Mouse (Mus musculus) T-cell, adult 66 days (primary cell): Measurements from ENCODE around the gene Camk2g. TPM values are rescaled to one million over a fixed set of nuclear protein-coding genes. Genes with fewer than 3 reads are reported as not detected.

Experiments
- total RNA-seq, 2 experiments: library from RNA; stranded (reverse); gene quantifications; 3 replicates in 1 of 2; 4 replicates in 1 of 2; pipeline ENCODE4 v1.2.4; 2023

Gene Camk2g
- 10 to 100 TPM; 68.3 to 72.0 TPM for total RNA-seq

DNA sequence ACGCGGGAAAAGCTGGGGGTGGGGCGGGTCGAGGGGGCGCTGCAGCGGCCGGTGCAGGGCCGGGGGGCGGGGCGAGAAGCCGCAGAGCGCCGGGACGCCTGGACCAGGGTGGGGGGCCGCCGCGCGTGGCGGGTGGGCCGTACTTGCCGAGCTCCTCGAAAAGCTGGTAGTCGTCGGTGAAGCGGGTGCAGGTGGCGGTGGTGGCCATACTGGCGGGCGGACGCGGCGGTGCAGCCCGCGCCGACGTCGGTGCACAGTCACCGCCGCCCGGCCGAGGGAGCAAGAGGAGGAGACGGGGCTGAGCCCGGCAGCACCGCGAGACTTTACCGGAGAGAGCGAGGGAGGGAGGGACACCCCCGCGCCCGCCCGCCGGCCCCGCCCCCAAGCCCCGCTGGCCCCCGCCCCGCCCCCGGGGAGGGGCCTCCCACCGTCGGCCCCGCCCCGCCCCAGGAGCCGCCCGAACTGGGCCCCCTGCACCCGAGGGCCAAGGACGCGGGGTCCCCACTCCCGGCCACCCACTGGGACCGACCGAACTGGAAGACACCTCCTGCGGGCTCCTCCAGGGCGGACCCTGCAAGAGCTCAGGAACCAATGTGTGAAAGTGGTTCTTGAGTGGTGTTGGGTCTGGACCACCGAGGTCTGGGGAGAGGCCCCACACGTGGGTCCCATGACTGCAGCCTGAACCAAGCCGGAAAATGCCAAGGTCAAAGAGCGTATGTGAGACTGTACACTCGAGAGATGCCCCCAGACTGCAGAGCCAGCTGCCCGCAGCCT lies at the start of gene Camk2g:
Camk2g (minus strand) TSS at position 331 of the 774 bp plus-strand sequence.

DNA sequence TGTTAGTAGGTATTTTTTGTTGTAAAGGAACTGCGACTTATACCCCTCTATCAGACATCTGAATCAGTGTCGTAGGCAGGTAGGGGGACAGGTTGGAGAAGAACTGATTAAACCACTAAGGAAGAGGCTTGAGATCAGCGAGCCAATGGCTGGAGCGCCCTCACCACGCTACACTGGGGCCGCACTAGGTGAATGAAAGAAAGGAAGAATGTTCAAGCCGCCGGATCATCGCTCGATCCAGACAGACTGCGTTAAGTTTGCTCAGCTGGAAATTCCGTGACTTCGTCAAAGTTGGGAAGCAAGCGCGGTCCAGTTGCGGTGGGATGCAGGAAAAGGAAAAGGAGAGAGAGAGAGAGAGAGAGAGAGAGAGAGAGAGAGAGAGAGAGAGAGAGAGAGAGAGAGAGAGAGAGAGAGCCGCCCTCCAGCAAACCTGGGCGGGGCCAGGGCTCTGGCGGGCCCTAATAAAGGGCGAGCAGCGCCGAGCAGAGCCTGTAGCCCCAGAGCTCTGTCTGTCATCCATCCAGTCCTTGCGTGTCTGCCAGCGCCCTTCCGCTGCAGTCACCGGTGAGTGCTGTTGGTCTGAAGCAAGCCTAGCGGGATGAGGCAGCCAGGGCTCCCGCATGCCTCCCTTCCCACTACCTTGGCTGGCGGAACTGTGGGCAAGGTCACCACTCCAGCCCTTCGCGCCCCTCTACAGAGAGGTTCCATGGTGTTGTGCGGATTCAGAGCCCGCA lies 42.5 kb upstream of the Camk2g start, which contains the start of gene Plau:
Plau (plus strand) TSS at position 490 of the 734 bp plus-strand sequence.

DNA sequence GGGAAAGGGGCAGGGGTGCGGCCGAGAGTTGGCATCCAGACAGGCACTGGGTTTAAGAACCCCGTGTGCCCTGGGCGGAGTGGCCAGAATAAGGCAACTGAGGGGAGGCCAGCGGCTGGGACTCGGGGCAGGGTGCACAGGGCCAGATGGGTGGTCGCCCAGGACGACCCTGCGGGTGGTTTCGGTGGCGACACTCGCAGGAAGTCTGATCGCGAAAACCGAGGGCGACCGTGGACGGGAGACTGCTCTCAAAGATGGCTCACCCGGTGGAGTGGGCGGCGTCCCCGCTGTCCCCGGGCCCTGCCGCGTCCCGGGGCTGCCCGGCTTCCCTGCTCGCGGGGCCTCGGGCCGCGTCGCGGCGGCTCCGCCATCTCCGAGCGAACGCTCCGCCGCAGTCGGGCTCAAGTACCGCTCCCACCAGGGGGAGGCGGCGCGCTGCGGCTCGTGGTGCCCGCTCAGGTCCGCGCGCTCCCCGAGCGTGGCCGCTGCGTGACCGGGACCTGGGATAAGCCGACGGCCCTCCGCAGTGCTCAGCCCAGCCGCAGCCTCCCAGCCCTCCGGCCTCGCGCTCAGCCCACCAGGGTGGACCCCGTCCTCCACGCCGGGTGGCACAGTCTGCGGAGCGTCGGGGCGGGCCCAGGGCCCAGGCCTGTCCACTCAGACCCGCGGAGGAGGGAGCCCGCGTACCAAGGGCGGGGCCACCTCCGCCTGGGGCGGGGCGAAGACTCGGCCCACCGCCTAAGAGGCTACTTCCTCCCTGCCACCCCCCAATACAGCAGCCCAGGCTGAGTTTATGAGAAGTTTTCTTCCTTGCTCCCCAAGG lies 59.7 kb downstream of the Camk2g start, which contains the start of gene Ndst2:
Ndst2 (minus strand) TSS at position 611 of the 823 bp plus-strand sequence.

DNA sequence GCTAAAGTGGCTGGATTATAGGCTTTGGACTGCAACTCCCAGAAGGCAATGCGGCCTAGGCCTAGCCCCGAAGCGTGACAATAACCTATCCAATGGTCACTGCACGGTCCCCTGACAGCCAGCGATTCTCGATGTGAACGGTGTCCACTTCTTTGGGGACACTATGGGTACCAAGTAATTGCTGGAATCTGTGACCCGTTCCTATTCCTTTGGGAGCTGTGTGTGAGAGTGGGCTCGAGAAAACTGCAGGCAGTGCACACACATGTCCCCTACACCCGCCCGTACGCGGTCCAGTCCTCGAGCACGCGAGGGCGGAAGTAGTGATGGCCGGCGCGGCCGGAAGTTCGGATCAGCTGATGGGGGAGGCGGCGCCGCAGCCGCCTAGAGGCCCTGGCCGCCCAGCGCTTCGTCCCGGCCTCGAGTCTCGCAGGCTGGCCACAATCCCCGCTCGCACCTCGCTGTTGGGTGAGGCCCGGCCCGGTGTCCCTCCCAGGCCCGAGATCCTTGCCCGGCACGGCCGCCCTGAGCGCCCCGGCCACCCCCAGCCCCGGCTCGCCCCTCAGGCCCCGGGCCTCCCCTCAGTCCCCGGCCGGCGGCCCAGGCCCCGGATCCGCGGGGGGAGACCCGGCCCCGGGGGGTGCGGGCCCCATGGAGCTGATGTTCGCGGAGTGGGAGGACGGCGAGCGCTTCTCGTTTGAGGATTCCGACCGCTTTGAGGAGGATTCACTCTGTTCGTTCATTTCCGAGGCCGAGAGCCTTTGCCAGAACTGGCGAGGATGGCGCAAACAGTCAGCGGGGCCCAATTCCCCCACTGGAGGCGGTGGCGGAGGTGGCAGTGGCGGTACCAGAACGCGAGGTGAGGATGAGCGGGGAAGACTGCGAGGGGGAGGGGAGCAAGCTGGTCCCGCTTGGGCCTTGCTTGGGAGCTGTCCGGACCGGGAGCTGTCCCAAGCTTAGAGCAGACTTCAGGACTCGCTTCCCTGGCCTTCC lies 86.4 kb downstream of the Camk2g start, which contains the start of gene Zswim8:
Zswim8 (plus strand) TSS at position 352 of the 990 bp plus-strand sequence.

DNA sequence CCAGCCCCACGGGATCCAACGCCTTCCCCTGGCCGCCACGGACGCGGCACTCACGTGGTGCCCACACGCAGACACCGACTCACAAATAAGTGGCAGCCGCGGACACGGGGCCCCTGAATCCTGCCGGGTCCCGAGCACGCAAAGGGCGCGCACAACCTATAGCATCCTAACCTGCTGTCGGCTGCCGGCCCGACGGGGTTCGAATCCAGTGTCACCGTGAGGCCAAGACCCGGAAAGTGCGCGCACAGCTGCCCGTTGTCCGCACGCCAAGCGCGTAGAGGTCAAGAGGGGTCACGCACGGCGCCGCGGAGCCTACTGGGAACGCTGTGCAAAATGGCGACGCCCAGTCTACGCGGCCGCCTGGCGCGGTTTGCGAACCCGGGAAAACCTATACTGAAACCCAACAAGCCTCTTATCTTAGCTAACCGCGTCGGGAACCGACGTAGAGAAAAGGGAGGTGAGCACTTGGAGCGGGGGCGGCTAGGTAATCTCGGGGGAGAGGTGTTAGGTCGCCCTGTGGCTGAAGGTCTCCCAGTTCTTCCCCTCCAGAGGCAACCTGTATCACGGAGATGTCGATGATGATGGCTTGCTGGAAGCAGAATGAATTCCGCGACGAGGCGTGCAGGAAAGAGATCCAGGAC lies 91.0 kb downstream of the Camk2g start, which contains the start of gene Chchd1:
Chchd1 (plus strand) TSS at position 266 of the 641 bp plus-strand sequence.

DNA sequence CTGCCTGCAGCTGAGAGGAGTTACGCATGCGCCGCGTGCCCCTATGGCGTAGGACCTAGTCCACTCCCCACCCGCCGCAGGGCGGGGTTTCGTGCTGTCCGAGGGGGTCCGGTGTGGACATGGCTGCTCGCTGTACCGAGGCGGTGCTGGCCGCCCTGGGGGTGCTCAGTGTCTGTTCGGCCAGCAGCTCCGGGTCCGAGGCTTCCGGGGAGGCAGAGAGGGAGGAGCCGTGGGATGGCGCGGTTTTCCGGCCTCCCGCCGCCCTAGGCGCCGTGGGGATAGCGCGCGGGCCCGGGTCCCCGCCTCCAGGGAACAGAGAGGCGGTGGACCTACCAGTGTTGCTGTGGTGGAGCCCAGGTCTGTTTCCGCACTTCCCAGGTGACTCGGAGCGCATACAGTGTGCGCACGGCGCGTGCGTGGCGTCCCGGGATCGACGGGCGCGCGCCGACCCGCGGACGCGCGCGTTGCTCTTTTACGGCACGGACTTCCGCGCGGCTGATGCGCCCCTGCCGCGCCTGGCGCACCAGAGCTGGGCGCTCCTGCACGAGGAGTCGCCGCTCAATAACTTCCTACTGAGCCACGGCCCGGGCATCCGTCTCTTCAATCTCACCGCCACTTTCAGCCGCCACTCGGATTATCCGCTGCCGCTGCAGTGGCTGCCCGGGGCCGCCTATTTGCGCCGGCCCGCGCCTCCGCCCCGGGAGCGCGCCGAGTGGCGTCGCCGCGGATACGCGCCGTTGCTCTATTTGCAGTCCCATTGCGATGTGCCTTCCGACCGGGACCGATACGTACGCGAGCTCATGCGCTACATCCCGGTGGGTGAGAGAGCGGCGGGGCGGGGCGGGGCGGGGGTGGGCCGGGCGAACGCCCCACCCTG lies 98.8 kb downstream of the Camk2g start, which contains the start of gene Fut11:
Fut11 (plus strand) TSS at position 85 of the 877 bp plus-strand sequence.

Other genes starting within 250 kb of the Camk2g start
- 100 to 1,000 TPM; 110 to 111 TPM for gene Ppp3cb, start 247.5 kb downstream of the Camk2g start, total RNA-seq
- gene Usp54, start 153.0 kb downstream of the Camk2g start, total RNA-seq: 1 to 10 TPM; 3.9 to 4.3 TPM
- not detected for gene Myoz1, start 137.5 kb downstream of the Camk2g start, total RNA-seq
- gene Synpo2l, start 125.7 kb downstream of the Camk2g start, total RNA-seq: under 1 TPM in 1 of 2 experiments, not detected in 1; 0.15 TPM
- gene Sec24c, start 119.8 kb downstream of the Camk2g start, total RNA-seq: 100 to 1,000 TPM; 240 to 261 TPM
- gene Fut11, start 99.1 kb downstream of the Camk2g start, total RNA-seq: 1 to 10 TPM; 7.3 to 8.8 TPM
- 10 to 100 TPM; 38.1 to 44.3 TPM for gene Chchd1, start 91.1 kb downstream of the Camk2g start, total RNA-seq
- gene Zswim8, start 86.5 kb downstream of the Camk2g start, total RNA-seq: 100 to 1,000 TPM; 124 to 133 TPM
- 10 to 100 TPM; 45.4 to 51.1 TPM for gene Ndst2, start 59.5 kb downstream of the Camk2g start, total RNA-seq
- under 1 TPM in 1 of 2 experiments, not detected in 1; 0.23 TPM for gene Plau, start 42.6 kb upstream of the Camk2g start, total RNA-seq
- 1 to 10 TPM; 3.2 to 4.3 TPM for gene Vcl, start 135.3 kb upstream of the Camk2g start, total RNA-seq